35 mouse cellular contexts compared by ENCODE assay signal in genomic region chr2:180080680-180081079, GRCm38 (mm10). TPM values are rescaled to one million over a fixed set of nuclear protein-coding genes. Genes with fewer than 3 reads are reported as not detected.
DNase-seq lines count a peak whose midpoint lies in the region; ATAC-seq and TF ChIP-seq lines count a peak whose summit lies in the region.
"Had no signal": no experiment of that assay in that cellular context is flagged by ENCODE, and none has a peak within 500 bp of the region (broad histone marks: within the 10 kb centered on the region; RNA-seq: fewer than 3 reads in every experiment).

No protein-coding gene starts in this region.

- in situ Hi-C loops in Patski (cut with MboI; ENCODE audit: low pct_unique_long_range_greater_than_20kb), result no loop called here

- H3K4me3 ChIP-seq in embryonic facial prominence, embryonic 14.5 days (ENCODE audit: low read depth, low read length), result no peak overlapping the region
- H3K4me3 ChIP-seq in embryonic facial prominence, embryonic 10.5 days, result no peak overlapping the region
- H3K4me3 ChIP-seq: forebrain, embryonic 13.5 days; hindbrain, embryonic 10.5 days; hindbrain, embryonic 15.5 days; limb, embryonic 10.5 days; limb, embryonic 15.5 days; liver, embryonic 13.5 days; lung, embryonic 15.5 days; midbrain, embryonic 10.5 days; myocyte; neural tube, embryonic 12.5 days had no signal

- no peak for TF ChIP-seq CTCF in Patski (IDR thresholded peaks at IDR 0.05)

- 79% methylated on average over 8 of the region's 8 CpGs for WGBS in embryonic facial prominence, embryonic 14.5 days
- WGBS in embryonic facial prominence, embryonic 10.5 days, result 95% methylated on average over 8 of the region's 8 CpGs

- no peaks in the 10 kb centered on the region for H3K9me3 ChIP-seq in embryonic facial prominence, embryonic 14.5 days (ENCODE audit: control insufficient read depth, low read length)
- H3K9me3 ChIP-seq in embryonic facial prominence, embryonic 10.5 days, result no peaks in the 10 kb centered on the region
- H3K9me3 ChIP-seq: forebrain, embryonic 13.5 days; G1E; hindbrain, embryonic 10.5 days; hindbrain, embryonic 15.5 days; limb, embryonic 10.5 days; limb, embryonic 15.5 days; liver, embryonic 13.5 days; lung, embryonic 15.5 days; midbrain, embryonic 10.5 days; neural tube, embryonic 12.5 days had no signal

- peaks cover 29% of the 10 kb centered on the region; the same call in 1 of the 2 replicates for H3K36me3 ChIP-seq in embryonic facial prominence, embryonic 14.5 days (ENCODE audit: control insufficient read depth, insufficient read depth, low read length)
- H3K36me3 ChIP-seq in embryonic facial prominence, embryonic 10.5 days (replicated peaks), result peaks cover 71% of the 10 kb centered on the region

- H3K27ac ChIP-seq in embryonic facial prominence, embryonic 14.5 days (replicated peaks; ENCODE audit: low read depth, low read length), result no peak overlapping the region
- no peak overlapping the region for H3K27ac ChIP-seq in embryonic facial prominence, embryonic 10.5 days (replicated peaks)
- H3K27ac ChIP-seq: forebrain, embryonic 13.5 days; hindbrain, embryonic 10.5 days; hindbrain, embryonic 15.5 days; limb, embryonic 10.5 days; limb, embryonic 15.5 days; liver, embryonic 13.5 days; lung, embryonic 15.5 days; midbrain, embryonic 10.5 days; neural tube, embryonic 12.5 days had no signal

- CTCF ChIA-PET in Patski (lab: Charles Lee), result interaction anchor here (0.7 to 2.2 kb wide), 11 partner anchors 10 to 92 kb away, joined by 3 to 7 read pairs (median 3); partner anchors contain the start of gene Mtg2

- no peak overlapping the region for H3K9ac ChIP-seq in embryonic facial prominence, embryonic 14.5 days (ENCODE audit: low read depth, low read length)
- H3K9ac ChIP-seq: forebrain, embryonic 13.5 days; hindbrain, embryonic 15.5 days; limb, embryonic 15.5 days; liver, embryonic 13.5 days; lung, embryonic 15.5 days; neural tube, embryonic 12.5 days had no signal

- ATAC-seq in embryonic facial prominence, embryonic 14.5 days (ENCODE audit: low read depth), result no peak
- ATAC-seq in Patski, result peak; percentile 58
- no peak for ATAC-seq in CD4-positive, CD25-positive, alpha-beta regulatory T cell, adult 4 months
- ATAC-seq: activated CD4-positive, CD25-positive, alpha-beta regulatory T cell, adult 4 months; forebrain, embryonic 13.5 days; inflammation-experienced regulatory T-cells, adult 6 months had no signal

- H3K4me2 ChIP-seq in embryonic facial prominence, embryonic 14.5 days (ENCODE audit: low read depth, low read length), result no peak overlapping the region
- H3K4me2 ChIP-seq: forebrain, embryonic 13.5 days; hindbrain, embryonic 15.5 days; limb, embryonic 15.5 days; liver, embryonic 13.5 days; lung, embryonic 15.5 days; neural tube, embryonic 12.5 days had no signal

- peak; percentile 39 for DNase-seq in embryonic facial prominence, embryonic 14.5 days (ENCODE audit: low spot score)
- DNase-seq in embryonic facial prominence, embryonic 10.5 days (ENCODE audit: low spot score), result no peak
- DNase-seq in 3134 (ENCODE audit: extremely low read depth, insufficient read length, low spot score) (peak; percentile 62), Patski (ENCODE audit: low read depth, low spot score) (peak; percentile 58)
- peak; percentile 48 for DNase-seq in lung, postnatal 25 days (ENCODE audit: low spot score)
- DNase-seq in gastrocnemius, postnatal 4 days (ENCODE audit: low spot score in 2 of 2), result no peak
- DNase-seq: adrenal gland, adult 8-10 months; cerebellum, adult 2 months; cerebellum, postnatal 14 days; gastrocnemius, postnatal 25 days; heart, postnatal 14 days; kidney, adult 11 months; kidney, postnatal 14 days; layer of hippocampus, adult 9-11 months; liver, embryonic 13.5 days; right cerebral cortex, postnatal 4 days; thymus, adult 2 months; thymus, postnatal 4 days had no signal

- no peaks in the 10 kb centered on the region for H3K27me3 ChIP-seq in embryonic facial prominence, embryonic 14.5 days (replicated peaks; ENCODE audit: control insufficient read depth, insufficient read depth, low read length)
- no peaks in the 10 kb centered on the region for H3K27me3 ChIP-seq in embryonic facial prominence, embryonic 10.5 days (replicated peaks; ENCODE audit: low read depth, poor library complexity, severe bottlenecking)
- H3K27me3 ChIP-seq in Patski, result no peaks in the 10 kb centered on the region
- H3K27me3 ChIP-seq: forebrain, embryonic 13.5 days; hindbrain, embryonic 15.5 days; limb, embryonic 15.5 days; liver, embryonic 13.5 days; lung, embryonic 15.5 days; neural tube, embryonic 12.5 days had no signal

- H3K4me1 ChIP-seq in embryonic facial prominence, embryonic 14.5 days (ENCODE audit: control insufficient read depth, insufficient read depth, low read length), result no peaks in the 10 kb centered on the region; the same call in 1 of the 2 replicates
- peaks cover 19% of the 10 kb centered on the region for H3K4me1 ChIP-seq in embryonic facial prominence, embryonic 10.5 days
- H3K4me1 ChIP-seq: hindbrain, embryonic 10.5 days; hindbrain, embryonic 15.5 days; limb, embryonic 15.5 days; liver, embryonic 13.5 days; lung, embryonic 15.5 days; neural tube, embryonic 12.5 days had no signal

- POLR2A ChIA-PET in Patski (lab: Charles Lee), result interaction anchor here (0.8 to 0.9 kb wide), 2 partner anchors 8 to 10 kb away, joined by 3 to 4 read pairs; partner anchors contain the start of gene Mtg2

RNA-seq across cellular contexts. Expression of gene Mtg2, which starts 10.3 kb away (rescaled TPM):
- polyA plus RNA-seq in embryonic facial prominence, embryonic 14.5 days (2014; fragmentation: Nextera tagmentation; extraction: Ambion mirVana), result 19.8 and 24.5 TPM in 2 replicates
- 31.3 and 33.0 TPM in 2 replicates for polyA plus RNA-seq in embryonic facial prominence, embryonic 10.5 days (2016; fragmentation: Nextera tagmentation; extraction: Ambion mirVana)
- 22.4 TPM for polyA plus RNA-seq in Patski (2021)
- 10 to 100 TPM; 13.4 to 15.0 TPM for total RNA-seq in gastrocnemius, postnatal 4 days (2021)
- polyA plus RNA-seq in CD4-positive, CD25-positive, alpha-beta regulatory T cell, adult 4 months (2017; shearing (Covaris generic)), result 10 to 100 TPM; 42.6 to 52.6 TPM

RNA-seq across cellular contexts. Expression of gene Hrh3, which starts 23.6 kb away (rescaled TPM):
- 0.11 and 0.14 TPM in 2 replicates for polyA plus RNA-seq in embryonic facial prominence, embryonic 14.5 days (2014; fragmentation: Nextera tagmentation; extraction: Ambion mirVana)
- 0.49 and 0.67 TPM in 2 replicates for polyA plus RNA-seq in embryonic facial prominence, embryonic 10.5 days (2016; fragmentation: Nextera tagmentation; extraction: Ambion mirVana)
- 0.08 TPM for polyA plus RNA-seq in Patski (2021)
- under 1 TPM; 0.10 to 0.34 TPM for total RNA-seq in gastrocnemius, postnatal 4 days (2021)
- polyA plus RNA-seq in CD4-positive, CD25-positive, alpha-beta regulatory T cell, adult 4 months (2017; shearing (Covaris generic)), result not detected
- total RNA-seq: gastrocnemius, postnatal 25 days; heart, postnatal 14 days; megakaryocyte progenitor cell, adult 5-6 weeks had no signal
- polyA plus RNA-seq: activated CD4-positive, CD25-positive, alpha-beta regulatory T cell, adult 4 months; G1E; heart, embryonic 14.5 days; inflammation-experienced regulatory T-cells, adult 6 months; kidney, embryonic 14.5 days; limb, embryonic 10.5 days; limb, embryonic 15.5 days; liver, embryonic 13.5 days; lung, embryonic 15.5 days; spleen, adult 2 months had no signal

RNA-seq across cellular contexts. Expression of gene Ss18l1, which starts 38.4 kb away (rescaled TPM):
- polyA plus RNA-seq in embryonic facial prominence, embryonic 14.5 days (2014; fragmentation: Nextera tagmentation; extraction: Ambion mirVana), result 4.2 and 4.6 TPM in 2 replicates
- polyA plus RNA-seq in embryonic facial prominence, embryonic 10.5 days (2016; fragmentation: Nextera tagmentation; extraction: Ambion mirVana), result 8.3 and 8.6 TPM in 2 replicates
- 8.1 TPM for polyA plus RNA-seq in Patski (2021)
- total RNA-seq in gastrocnemius, postnatal 4 days (2021), result 1 to 10 TPM; 3.7 to 4.3 TPM
- 1 to 10 TPM; 1.8 to 2.2 TPM for polyA plus RNA-seq in CD4-positive, CD25-positive, alpha-beta regulatory T cell, adult 4 months (2017; shearing (Covaris generic))

RNA-seq across cellular contexts. Expression of gene Osbpl2, which starts 38.4 kb away (rescaled TPM):
- 37.4 and 41.5 TPM in 2 replicates for polyA plus RNA-seq in embryonic facial prominence, embryonic 14.5 days (2014; fragmentation: Nextera tagmentation; extraction: Ambion mirVana)
- 23.6 and 24.9 TPM in 2 replicates for polyA plus RNA-seq in embryonic facial prominence, embryonic 10.5 days (2016; fragmentation: Nextera tagmentation; extraction: Ambion mirVana)
- polyA plus RNA-seq in Patski (2021), result 41.0 TPM
- total RNA-seq in gastrocnemius, postnatal 4 days (2021), result 10 to 100 TPM; 27.7 to 32.1 TPM
- 10 to 100 TPM; 20.6 to 24.3 TPM for polyA plus RNA-seq in CD4-positive, CD25-positive, alpha-beta regulatory T cell, adult 4 months (2017; shearing (Covaris generic))

RNA-seq across cellular contexts. Expression of gene Psma7, which starts 38.4 kb away (rescaled TPM):
- 494 and 573 TPM in 2 replicates for polyA plus RNA-seq in embryonic facial prominence, embryonic 14.5 days (2014; fragmentation: Nextera tagmentation; extraction: Ambion mirVana)
- 909 and 921 TPM in 2 replicates for polyA plus RNA-seq in embryonic facial prominence, embryonic 10.5 days (2016; fragmentation: Nextera tagmentation; extraction: Ambion mirVana)
- 316 TPM for polyA plus RNA-seq in Patski (2021)
- 100 to 1,000 TPM; 201 TPM for total RNA-seq in gastrocnemius, postnatal 4 days (2021)
- polyA plus RNA-seq in CD4-positive, CD25-positive, alpha-beta regulatory T cell, adult 4 months (2017; shearing (Covaris generic)), result 100 to 1,000 TPM; 416 to 450 TPM

Comparison
In these comparisons a context has a peak if more than half of its experiments do, and no peak if none do; other contexts are left out.
1. DNase-seq: peak in embryonic facial prominence, embryonic 14.5 days (single experiment), 3134 (single experiment), Patski (single experiment) and lung, postnatal 25 days (single experiment); none in embryonic facial prominence, embryonic 10.5 days (single experiment) and gastrocnemius, postnatal 4 days (0 of 2).